Mouse (Mus musculus): ENCODE measurements around the gene Psma2. TPM values are rescaled to one million over a fixed set of nuclear protein-coding genes. Genes with fewer than 3 reads are reported as not detected.

Psma2 gene
- polyA plus RNA-seq, 1 experiment: 66.7 TPM

DNA sequence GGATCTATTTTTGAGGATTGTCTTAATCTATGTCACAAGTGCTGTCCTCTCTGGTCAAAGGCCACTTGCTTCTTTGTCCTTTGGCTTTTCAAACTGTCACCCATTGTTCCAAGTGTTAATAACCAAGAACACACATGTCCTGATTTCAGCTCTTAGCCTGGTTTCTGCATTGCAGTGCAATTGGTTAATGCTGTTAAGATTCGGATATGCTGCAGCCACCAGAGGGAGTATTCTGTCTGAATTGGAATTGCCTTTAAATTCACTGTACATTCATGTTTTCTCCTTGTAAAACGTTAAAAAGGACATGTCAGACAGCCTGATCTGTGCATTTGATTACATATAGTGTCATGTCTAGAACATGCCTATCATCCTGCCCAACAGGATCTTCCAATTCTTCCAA, 57.3 kb downstream of the Psma2 start:
- no peak overlapping the region for H3K4me3 ChIP-seq (ENCODE audit: control insufficient read depth, insufficient read depth, low read length)
- no peak for DNase-seq
- no peaks in the 10 kb centered on the region for H3K4me1 ChIP-seq (replicated peaks; ENCODE audit: control insufficient read depth, insufficient read depth, low read length)
- TF ChIP-seq CTCF (IDR thresholded peaks at IDR 0.05; ENCODE audit: borderline replicate concordance, control insufficient read depth, extremely low read depth, insufficient read depth, low read length, poor library complexity) (no peak), POLR2A (IDR thresholded peaks at IDR 0.05; ENCODE audit: control insufficient read depth, extremely low read depth, insufficient read depth, low read length, poor library complexity) (no peak)
- H3K27me3 ChIP-seq (ENCODE audit: control insufficient read depth, insufficient read depth, low read length): no peaks in the 10 kb centered on the region
- no peaks in the 10 kb centered on the region for H3K36me3 ChIP-seq (ENCODE audit: control insufficient read depth, insufficient read depth, low read length)
- 24% methylated on average over 2 of the region's 2 CpGs for WGBS
- H3K27ac ChIP-seq (ENCODE audit: control insufficient read depth, insufficient read depth, low read length): no peak overlapping the region

DNA sequence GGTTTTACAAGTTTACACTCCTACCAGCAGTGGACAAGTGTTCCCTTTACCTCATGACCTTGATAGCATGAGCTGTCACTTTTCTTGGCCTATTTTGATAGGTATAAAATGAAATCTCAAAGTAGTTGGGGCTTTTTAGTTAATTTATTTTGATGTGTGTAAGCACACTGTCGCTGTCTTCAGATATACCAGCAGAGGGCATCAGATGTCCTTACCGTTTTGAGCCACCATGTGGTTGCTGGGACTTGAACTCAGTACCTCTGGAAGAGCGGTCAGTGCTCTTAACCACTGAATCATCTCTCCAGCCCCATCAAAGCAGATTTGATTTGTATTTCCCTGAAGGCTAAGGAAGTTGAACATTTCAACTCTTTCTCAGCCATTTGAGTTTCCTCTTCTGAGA, 75.9 kb downstream of the Psma2 start:
- Histone ChIP-seq H3K36me3 (ENCODE audit: control insufficient read depth, insufficient read depth, low read length) (no peaks in the 10 kb centered on the region), H3K4me1 (replicated peaks; ENCODE audit: control insufficient read depth, insufficient read depth, low read length) (no peaks in the 10 kb centered on the region), H3K27ac (ENCODE audit: control insufficient read depth, insufficient read depth, low read length) (no peak overlapping the region), H3K4me3 (ENCODE audit: control insufficient read depth, insufficient read depth, low read length) (no peak overlapping the region), H3K27me3 (ENCODE audit: control insufficient read depth, insufficient read depth, low read length) (no peaks in the 10 kb centered on the region)
- 59% methylated on average over 3 of the region's 3 CpGs for WGBS
- TF ChIP-seq CTCF (IDR thresholded peaks at IDR 0.05; ENCODE audit: borderline replicate concordance, control insufficient read depth, extremely low read depth, insufficient read depth, low read length, poor library complexity) (no peak), POLR2A (IDR thresholded peaks at IDR 0.05; ENCODE audit: control insufficient read depth, extremely low read depth, insufficient read depth, low read length, poor library complexity) (no peak)
- DNase-seq: no peak

DNA sequence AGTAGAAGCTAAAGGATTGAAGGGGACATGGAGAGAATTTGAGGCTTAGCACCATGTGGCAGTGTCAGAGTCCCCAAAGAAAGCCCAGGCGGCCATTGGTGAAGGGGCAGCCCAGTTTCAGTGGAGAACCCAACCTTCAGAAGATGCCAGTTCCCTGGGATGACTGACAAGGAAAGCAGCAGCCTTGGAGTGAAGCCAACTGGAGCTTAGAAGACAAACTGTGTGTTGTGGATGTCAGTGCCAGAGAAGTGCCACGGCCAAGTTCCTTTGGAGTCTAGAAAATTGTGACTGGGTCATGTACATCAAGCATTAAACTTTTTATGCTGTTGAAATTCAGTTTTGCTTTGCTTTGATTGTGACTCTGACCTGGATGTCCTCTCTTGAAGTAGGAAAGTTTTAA, 103.8 kb downstream of the Psma2 start:
- no peak for DNase-seq
- Histone ChIP-seq H3K27ac (ENCODE audit: control insufficient read depth, insufficient read depth, low read length) (no peak overlapping the region), H3K27me3 (ENCODE audit: control insufficient read depth, insufficient read depth, low read length) (no peaks in the 10 kb centered on the region), H3K36me3 (ENCODE audit: control insufficient read depth, insufficient read depth, low read length) (no peaks in the 10 kb centered on the region), H3K4me3 (ENCODE audit: control insufficient read depth, insufficient read depth, low read length) (no peak overlapping the region), H3K4me1 (replicated peaks; ENCODE audit: control insufficient read depth, insufficient read depth, low read length) (no peaks in the 10 kb centered on the region)
- WGBS: 81% methylated on average over 2 of the region's 2 CpGs
- TF ChIP-seq CTCF (IDR thresholded peaks at IDR 0.05; ENCODE audit: borderline replicate concordance, control insufficient read depth, extremely low read depth, insufficient read depth, low read length, poor library complexity): no peak
- TF ChIP-seq POLR2A (IDR thresholded peaks at IDR 0.05; ENCODE audit: control insufficient read depth, extremely low read depth, insufficient read depth, low read length, poor library complexity): no peak

DNA sequence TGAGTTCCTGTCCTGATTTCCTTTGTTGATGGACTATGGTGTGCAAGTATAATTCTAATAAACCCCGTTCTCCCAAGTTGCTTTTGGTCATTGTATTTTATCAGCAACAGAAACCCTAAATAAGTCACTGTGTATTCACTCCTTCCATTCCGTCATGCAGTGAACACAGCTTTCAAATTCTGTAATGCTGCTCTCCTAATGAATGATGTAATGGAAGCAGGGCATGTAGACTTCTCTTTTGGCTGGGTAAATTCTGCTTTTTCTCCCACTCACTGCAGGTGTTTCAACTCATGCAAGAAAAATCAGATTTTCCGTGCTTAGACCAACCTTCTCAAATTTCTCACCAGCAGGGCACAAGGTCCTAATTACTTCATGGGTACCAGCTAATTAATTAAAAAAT, 104.7 kb downstream of the Psma2 start:
- no peak for DNase-seq
- Histone ChIP-seq H3K4me1 (replicated peaks; ENCODE audit: control insufficient read depth, insufficient read depth, low read length) (no peaks in the 10 kb centered on the region), H3K27ac (ENCODE audit: control insufficient read depth, insufficient read depth, low read length) (no peak overlapping the region), H3K27me3 (ENCODE audit: control insufficient read depth, insufficient read depth, low read length) (no peaks in the 10 kb centered on the region), H3K36me3 (ENCODE audit: control insufficient read depth, insufficient read depth, low read length) (no peaks in the 10 kb centered on the region), H3K4me3 (ENCODE audit: control insufficient read depth, insufficient read depth, low read length) (no peak overlapping the region)
- 82% methylated on average over 3 of the region's 3 CpGs for WGBS
- TF ChIP-seq POLR2A (IDR thresholded peaks at IDR 0.05; ENCODE audit: control insufficient read depth, extremely low read depth, insufficient read depth, low read length, poor library complexity): no peak
- TF ChIP-seq CTCF (IDR thresholded peaks at IDR 0.05; ENCODE audit: borderline replicate concordance, control insufficient read depth, extremely low read depth, insufficient read depth, low read length, poor library complexity): no peak

Other genes starting within 250 kb of the Psma2 start
- 0.12 and 1.1 TPM in 2 replicates for gene Hecw1, start 90.0 kb upstream of the Psma2 start, polyA plus RNA-seq (2012; rRNA removed)
- 10.3 and 11.9 TPM in 2 replicates for gene Mrpl32, start 75 bp upstream of the Psma2 start, polyA plus RNA-seq (2012; rRNA removed)
- 3.5 and 4.7 TPM in 2 replicates for gene AW209491, start 16.9 kb downstream of the Psma2 start, polyA plus RNA-seq (2012; rRNA removed)

Data from thymus, adult 2 months (tissue).